Mouse (Mus musculus): ENCODE results near the gene Ttc25. TPM values are rescaled to one million over a fixed set of nuclear protein-coding genes. Genes with fewer than 3 reads are reported as not detected.
A peak's percentile ranks its signal among the peaks of the same experiment; 100 is the strongest.

Gene Ttc25
- polyA plus RNA-seq, 1 experiment = 0.06 TPM

- Histone ChIP-seq H3K79me3 (ENCODE audit: low read depth) (no peaks in the 10 kb centered on the region), H3K79me2 (ENCODE audit: control insufficient read depth, insufficient read depth) (no peaks in the 10 kb centered on the region), H3K4me3 (ENCODE audit: insufficient read depth, poor library complexity, severe bottlenecking) (no peak overlapping the region), H3K27me3 (ENCODE audit: control insufficient read depth, insufficient read depth, insufficient read length) (no peaks in the 10 kb centered on the region), H3K36me3 (ENCODE audit: control insufficient read depth, insufficient read depth) (no peaks in the 10 kb centered on the region), H3ac (ENCODE audit: control insufficient read depth, insufficient read length, low read depth) (no peak overlapping the region)
- no peak for TF ChIP-seq MYOG (IDR thresholded peaks at IDR 0.05; ENCODE audit: control insufficient read depth, extremely low read depth, insufficient read length)
- no peak for TF ChIP-seq CEBPB (IDR thresholded peaks at IDR 0.05; ENCODE audit: low read depth)
- no peak for TF ChIP-seq FOSL1 (IDR thresholded peaks at IDR 0.05; ENCODE audit: insufficient read depth, low read length, poor library complexity, severe bottlenecking)
- no peak for TF ChIP-seq MAX (IDR thresholded peaks at IDR 0.05)
- TF ChIP-seq CTCF (IDR thresholded peaks at IDR 0.05; ENCODE audit: control insufficient read depth, insufficient read depth, insufficient read length) = no peak
- no peak for TF ChIP-seq MYOD1 (IDR thresholded peaks at IDR 0.05; ENCODE audit: control insufficient read depth, insufficient read length, low read depth)
- no peak for TF ChIP-seq USF1 (IDR thresholded peaks at IDR 0.05; ENCODE audit: low read depth)
Measured at GRCm38 (mm10) chr11:100535996-100536395, 9.4 kb upstream of the Ttc25 start.

GRCm38 (mm10) chr11:100536466-100536865 lies 8.9 kb upstream of the Ttc25 start:
- Histone ChIP-seq H3K4me3 (ENCODE audit: insufficient read depth, poor library complexity, severe bottlenecking) (no peak overlapping the region), H3K27me3 (ENCODE audit: control insufficient read depth, insufficient read depth, insufficient read length) (no peaks in the 10 kb centered on the region), H3ac (ENCODE audit: control insufficient read depth, insufficient read length, low read depth) (no peak overlapping the region), H3K36me3 (ENCODE audit: control insufficient read depth, insufficient read depth) (no peaks in the 10 kb centered on the region), H3K79me2 (ENCODE audit: control insufficient read depth, insufficient read depth) (no peaks in the 10 kb centered on the region), H3K79me3 (ENCODE audit: low read depth) (no peaks in the 10 kb centered on the region)
- TF ChIP-seq USF1 (IDR thresholded peaks at IDR 0.05; ENCODE audit: low read depth) (no peak), CEBPB (IDR thresholded peaks at IDR 0.05; ENCODE audit: low read depth) (no peak), CTCF (IDR thresholded peaks at IDR 0.05; ENCODE audit: control insufficient read depth, insufficient read depth, insufficient read length) (no peak), FOSL1 (IDR thresholded peaks at IDR 0.05; ENCODE audit: insufficient read depth, low read length, poor library complexity, severe bottlenecking) (no peak), MYOG (IDR thresholded peaks at IDR 0.05; ENCODE audit: control insufficient read depth, extremely low read depth, insufficient read length) (no peak), MYOD1 (IDR thresholded peaks at IDR 0.05; ENCODE audit: control insufficient read depth, insufficient read length, low read depth) (no peak), MAX (IDR thresholded peaks at IDR 0.05) (no peak)

GRCm38 (mm10) chr11:100540966-100541365 lies 4.4 kb upstream of the Ttc25 start:
- no peaks in the 10 kb centered on the region for H3K27me3 ChIP-seq (ENCODE audit: control insufficient read depth, insufficient read depth, insufficient read length)
- H3K79me2 ChIP-seq (ENCODE audit: control insufficient read depth, insufficient read depth) = no peaks in the 10 kb centered on the region
- no peaks in the 10 kb centered on the region for H3K36me3 ChIP-seq (ENCODE audit: control insufficient read depth, insufficient read depth)
- H3K4me3 ChIP-seq (ENCODE audit: insufficient read depth, poor library complexity, severe bottlenecking) = no peak overlapping the region
- no peak for TF ChIP-seq MYOD1 (IDR thresholded peaks at IDR 0.05; ENCODE audit: control insufficient read depth, insufficient read length, low read depth)
- TF ChIP-seq FOSL1 (IDR thresholded peaks at IDR 0.05; ENCODE audit: insufficient read depth, low read length, poor library complexity, severe bottlenecking) = no peak
- no peak for TF ChIP-seq MAX (IDR thresholded peaks at IDR 0.05)
- TF ChIP-seq CEBPB (IDR thresholded peaks at IDR 0.05; ENCODE audit: low read depth) = no peak
- TF ChIP-seq CTCF (IDR thresholded peaks at IDR 0.05; ENCODE audit: control insufficient read depth, insufficient read depth, insufficient read length) = no peak
- no peak for TF ChIP-seq USF1 (IDR thresholded peaks at IDR 0.05; ENCODE audit: low read depth)
- TF ChIP-seq MYOG (IDR thresholded peaks at IDR 0.05; ENCODE audit: control insufficient read depth, extremely low read depth, insufficient read length) = no peak
- no peak overlapping the region for H3ac ChIP-seq (ENCODE audit: control insufficient read depth, insufficient read length, low read depth)
- no peaks in the 10 kb centered on the region for H3K79me3 ChIP-seq (ENCODE audit: low read depth)

- no peaks in the 10 kb centered on the region for H3K79me2 ChIP-seq (ENCODE audit: control insufficient read depth, insufficient read depth)
- no peak for TF ChIP-seq MYOG (IDR thresholded peaks at IDR 0.05; ENCODE audit: control insufficient read depth, extremely low read depth, insufficient read length)
- TF ChIP-seq CTCF (IDR thresholded peaks at IDR 0.05; ENCODE audit: control insufficient read depth, insufficient read depth, insufficient read length) = no peak
- TF ChIP-seq USF1 (IDR thresholded peaks at IDR 0.05; ENCODE audit: low read depth) = no peak
- TF ChIP-seq FOSL1 (IDR thresholded peaks at IDR 0.05; ENCODE audit: insufficient read depth, low read length, poor library complexity, severe bottlenecking) = no peak
- no peak for TF ChIP-seq MAX (IDR thresholded peaks at IDR 0.05)
- no peak for TF ChIP-seq MYOD1 (IDR thresholded peaks at IDR 0.05; ENCODE audit: control insufficient read depth, insufficient read length, low read depth)
- TF ChIP-seq CEBPB (IDR thresholded peaks at IDR 0.05; ENCODE audit: low read depth) = no peak
Measured at GRCm38 (mm10) chr11:100541577-100541976, 3.8 kb upstream of the Ttc25 start.

GRCm38 (mm10) chr11:100545746-100546085 lies 309 bp downstream of the Ttc25 start:
- peak overlapping the region; percentile 28 for H3K4me3 ChIP-seq (ENCODE audit: insufficient read depth, poor library complexity, severe bottlenecking)

More at GRCm38 (mm10) chr11:100541577-100541976, 3.8 kb upstream of the Ttc25 start:
- H3K36me3 ChIP-seq (ENCODE audit: control insufficient read depth, insufficient read depth) = no peaks in the 10 kb centered on the region
- H3K27me3 ChIP-seq (ENCODE audit: control insufficient read depth, insufficient read depth, insufficient read length) = no peaks in the 10 kb centered on the region
- no peak overlapping the region for H3K4me3 ChIP-seq (ENCODE audit: insufficient read depth, poor library complexity, severe bottlenecking)
- no peak overlapping the region for H3ac ChIP-seq (ENCODE audit: control insufficient read depth, insufficient read length, low read depth)
- H3K79me3 ChIP-seq (ENCODE audit: low read depth) = no peaks in the 10 kb centered on the region

GRCm38 (mm10) chr11:100546955-100547354 lies 1.5 kb downstream of the Ttc25 start:
- Histone ChIP-seq H3K36me3 (ENCODE audit: control insufficient read depth, insufficient read depth) (no peaks in the 10 kb centered on the region), H3ac (ENCODE audit: control insufficient read depth, insufficient read length, low read depth) (no peak overlapping the region), H3K27me3 (ENCODE audit: control insufficient read depth, insufficient read depth, insufficient read length) (peaks cover 40% of the 10 kb centered on the region), H3K4me3 (ENCODE audit: insufficient read depth, poor library complexity, severe bottlenecking) (no peak overlapping the region), H3K79me3 (ENCODE audit: low read depth) (no peaks in the 10 kb centered on the region), H3K79me2 (ENCODE audit: control insufficient read depth, insufficient read depth) (no peaks in the 10 kb centered on the region)
- no peak for TF ChIP-seq MYOG (IDR thresholded peaks at IDR 0.05; ENCODE audit: control insufficient read depth, extremely low read depth, insufficient read length)
- no peak for TF ChIP-seq MYOD1 (IDR thresholded peaks at IDR 0.05; ENCODE audit: control insufficient read depth, insufficient read length, low read depth)
- no peak for TF ChIP-seq MAX (IDR thresholded peaks at IDR 0.05)
- no peak for TF ChIP-seq CEBPB (IDR thresholded peaks at IDR 0.05; ENCODE audit: low read depth)
- no peak for TF ChIP-seq USF1 (IDR thresholded peaks at IDR 0.05; ENCODE audit: low read depth)
- no peak for TF ChIP-seq CTCF (IDR thresholded peaks at IDR 0.05; ENCODE audit: control insufficient read depth, insufficient read depth, insufficient read length)
- no peak for TF ChIP-seq FOSL1 (IDR thresholded peaks at IDR 0.05; ENCODE audit: insufficient read depth, low read length, poor library complexity, severe bottlenecking)

More at GRCm38 (mm10) chr11:100545746-100546085, 309 bp downstream of the Ttc25 start:
- H3K36me3 ChIP-seq (ENCODE audit: control insufficient read depth, insufficient read depth) = no peaks in the 10 kb centered on the region
- TF ChIP-seq MYOD1 (IDR thresholded peaks at IDR 0.05; ENCODE audit: control insufficient read depth, insufficient read length, low read depth) (no peak), CTCF (IDR thresholded peaks at IDR 0.05; ENCODE audit: control insufficient read depth, insufficient read depth, insufficient read length) (no peak), FOSL1 (IDR thresholded peaks at IDR 0.05; ENCODE audit: insufficient read depth, low read length, poor library complexity, severe bottlenecking) (no peak), CEBPB (IDR thresholded peaks at IDR 0.05; ENCODE audit: low read depth) (no peak)
- no peaks in the 10 kb centered on the region for H3K79me2 ChIP-seq (ENCODE audit: control insufficient read depth, insufficient read depth)
- H3ac ChIP-seq (ENCODE audit: control insufficient read depth, insufficient read length, low read depth) = no peak overlapping the region
- no peaks in the 10 kb centered on the region for H3K79me3 ChIP-seq (ENCODE audit: low read depth)
- peaks cover 37% of the 10 kb centered on the region for H3K27me3 ChIP-seq (ENCODE audit: control insufficient read depth, insufficient read depth, insufficient read length)

Data from C2C12 (cell line).